Mouse (Mus musculus) heart, embryonic 14.5 days (tissue): ENCODE measurements at regions not wholly inside any gene's neighbourhood (a gene's known extent, or its start where the extent isn't known, plus 50 kb on each side); places are given as distances from the start of the nearest gene placed in this dataset.

ENCODE experiments used
- ATAC-seq: fragments of 200-750 bp; cut with Nextera tagmentation; 2 replicates; pipeline ENCODE4 v1.8.0; 2017; ENCODE audit warnings: low read depth, moderate TSS enrichment; ENCODE audit not compliant: insufficient number of reproducible peaks, insufficient read depth, low FRiP score
- H3K27ac ChIP-seq, 2 experiments: fragments of 200-500 bp in 1 of 2; fragments of 300-500 bp in 1 of 2; sonication (generic) in 1 of 2; replicated peaks in 1 of 2; 2 replicates each; pipeline ENCODE4 v1.5.1; 2012 to 2014; ENCODE audit warnings: low read depth in 2 of 2, low read length in 2 of 2, control low read depth in 1 of 2, mild to moderate bottlenecking in 1 of 2, mixed read lengths in 1 of 2; ENCODE audit not compliant: control insufficient read depth in 1 of 2, insufficient read depth in 1 of 2
- H3K27me3 ChIP-seq: fragments of 300-500 bp; sonication (generic); 2 replicates; pipeline ENCODE4 v1.6.1; 2014; ENCODE audit warnings: mild to moderate bottlenecking, low read length, control low read depth; ENCODE audit not compliant: control insufficient read depth, insufficient read depth
- H3K36me3 ChIP-seq: fragments of 300-500 bp; sonication (generic); 2 replicates; pipeline ENCODE4 v1.6.1; 2014; ENCODE audit warnings: mild to moderate bottlenecking, control low read depth, low read length, mixed read lengths; ENCODE audit not compliant: control insufficient read depth, insufficient read depth
- H3K4me1 ChIP-seq, 2 experiments: fragments of 200-500 bp in 1 of 2; fragments of 300-500 bp in 1 of 2; sonication (generic) in 1 of 2; 2 replicates each; pipeline ENCODE4 v1.6.1; 2012 to 2014; ENCODE audit warnings: low read length in 2 of 2, control low read depth in 1 of 2, mixed read lengths in 1 of 2; ENCODE audit not compliant: control insufficient read depth in 2 of 2, insufficient read depth in 2 of 2
- H3K4me2 ChIP-seq: fragments of 300-500 bp; sonication (generic); 2 replicates; pipeline ENCODE4 v1.6.1; 2014; ENCODE audit warnings: mild to moderate bottlenecking, low read length
- H3K4me3 ChIP-seq, 2 experiments: fragments of 200-500 bp in 1 of 2; fragments of 300-500 bp in 1 of 2; sonication (generic) in 1 of 2; 2 replicates each; pipeline ENCODE4 v1.5.1; 2012 to 2014; ENCODE audit warnings: low read length in 2 of 2, mild to moderate bottlenecking in 2 of 2, control low read depth in 1 of 2, low read depth in 1 of 2, moderate library complexity in 1 of 2; ENCODE audit not compliant: control insufficient read depth in 1 of 2, insufficient read depth in 1 of 2
- H3K9ac ChIP-seq: fragments of 300-500 bp; sonication (generic); 2 replicates; pipeline ENCODE4 v1.6.1; 2014; ENCODE audit warnings: mild to moderate bottlenecking, low read length
- H3K9me3 ChIP-seq: fragments of 300-500 bp; sonication (generic); 2 replicates; pipeline ENCODE4 v1.6.1; 2016; ENCODE audit warnings: low read length, control low read depth; ENCODE audit not compliant: control insufficient read depth
- WGBS: fragments of 180-500 bp; shearing (Covaris S2); extraction: QIAGEN DNeasy Blood & Tissue Kit; methylation state at CpG from one replicate; pipeline ENCODE4 v1.1.7; 2014; 5-methylcytosine and 5-hydroxymethylcytosine counted together

DNA sequence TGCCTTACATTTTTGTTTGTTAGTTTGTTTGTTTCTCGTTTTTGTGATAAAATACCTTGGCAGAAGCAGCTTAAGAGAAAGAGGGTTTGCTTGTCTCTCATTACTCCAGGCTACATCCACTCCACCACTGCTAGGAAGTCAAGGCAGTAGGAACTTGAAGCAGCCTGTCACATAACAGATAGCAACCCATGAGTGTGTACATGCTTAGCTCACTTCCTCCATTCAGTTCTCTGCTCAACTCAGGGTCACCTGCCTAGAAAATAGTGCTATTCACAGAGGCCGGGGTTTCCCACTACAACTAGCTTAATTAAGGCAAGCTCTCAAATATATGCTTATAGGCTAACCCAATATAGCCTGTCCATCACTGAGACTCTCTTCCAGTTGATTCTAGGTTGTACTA, 527.0 kb upstream of the Lrrc6 start:
- WGBS: 79% methylated on average over 2 of the region's 2 CpGs
- no peak overlapping the region for H3K4me2 ChIP-seq
- H3K27ac ChIP-seq: no peak overlapping the region
- H3K4me3 ChIP-seq: no peak overlapping the region
- H3K27me3 ChIP-seq: no peaks in the 10 kb centered on the region
- H3K4me1 ChIP-seq: no peaks in the 10 kb centered on the region
- H3K9me3 ChIP-seq: peaks cover 6% of the 10 kb centered on the region; the same call in 1 of the 2 replicates
- no peaks in the 10 kb centered on the region for H3K36me3 ChIP-seq
- H3K9ac ChIP-seq: no peak overlapping the region
- no peak for ATAC-seq

GRCm38 (mm10) chr15:67025746-67026145, 525.0 kb upstream of the Lrrc6 start:
- WGBS: 81% methylated on average over 4 of the region's 4 CpGs
- Histone ChIP-seq H3K36me3 (no peaks in the 10 kb centered on the region), H3K9me3 (peaks cover 10% of the 10 kb centered on the region; the same call in 1 of the 2 replicates), H3K4me3 (no peak overlapping the region), H3K27me3 (no peaks in the 10 kb centered on the region), H3K27ac (no peak overlapping the region), H3K4me1 (no peaks in the 10 kb centered on the region), H3K4me2 (no peak overlapping the region), H3K9ac (no peak overlapping the region)
- ATAC-seq: no peak

DNA sequence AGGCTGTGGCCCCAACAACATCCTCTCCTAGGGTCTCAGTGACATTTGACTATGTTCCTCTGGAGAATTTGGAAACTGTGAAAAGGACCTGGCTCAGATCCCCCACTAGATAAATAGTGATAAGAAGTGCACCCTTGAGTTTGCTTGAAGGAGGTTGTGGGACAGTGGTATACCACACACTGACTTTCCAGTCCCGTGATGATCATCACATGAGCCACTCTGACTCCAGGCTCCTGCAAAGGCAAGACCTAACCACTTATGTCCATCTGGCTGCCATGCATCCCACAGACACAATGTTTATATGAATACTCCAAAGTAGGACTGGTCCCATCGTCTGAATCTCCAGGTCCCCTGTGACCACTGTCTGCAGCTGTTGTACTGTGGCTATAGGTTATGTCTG, 523.7 kb upstream of the Lrrc6 start:
- Histone ChIP-seq H3K36me3 (no peaks in the 10 kb centered on the region), H3K4me1 (peaks cover 1 to 5% of the 10 kb centered on the region in 2 experiments), H3K4me2 (no peak overlapping the region), H3K9me3 (peaks cover 10% of the 10 kb centered on the region; the same call in 1 of the 2 replicates), H3K9ac (no peak overlapping the region), H3K4me3 (no peak overlapping the region), H3K27ac (no peak overlapping the region), H3K27me3 (no peaks in the 10 kb centered on the region)
- 69% methylated on average over 2 of the region's 2 CpGs for WGBS
- no peak for ATAC-seq

DNA sequence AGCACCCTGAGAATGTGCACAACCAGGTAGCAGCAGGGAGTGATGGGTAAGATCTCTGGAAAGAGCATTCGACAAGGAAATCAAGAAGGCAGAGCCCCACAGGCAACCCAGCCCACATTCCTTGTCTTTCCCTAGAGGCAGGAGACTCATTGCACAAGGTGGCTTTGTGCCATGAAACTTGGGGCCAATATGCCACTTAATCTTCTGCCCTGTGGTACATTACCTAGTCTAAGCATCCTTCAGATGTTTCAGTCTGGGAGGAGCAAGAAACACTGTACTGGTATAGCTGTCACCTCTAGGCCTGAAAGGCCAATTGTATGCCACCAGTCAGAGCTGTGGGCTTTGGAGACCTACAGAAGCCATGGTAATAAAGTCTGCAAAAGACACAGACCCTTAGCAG, 522.4 kb upstream of the Lrrc6 start:
- ATAC-seq: no peak
- Histone ChIP-seq H3K27ac (no peak overlapping the region), H3K36me3 (no peaks in the 10 kb centered on the region), H3K27me3 (no peaks in the 10 kb centered on the region), H3K9ac (no peak overlapping the region), H3K9me3 (peaks cover 10% of the 10 kb centered on the region; the same call in 1 of the 2 replicates), H3K4me3 (no peak overlapping the region), H3K4me2 (no peak overlapping the region), H3K4me1 (peaks cover 7 to 11% of the 10 kb centered on the region in 2 experiments)
- 89% methylated on average over 1 of the region's 1 CpGs for WGBS

DNA sequence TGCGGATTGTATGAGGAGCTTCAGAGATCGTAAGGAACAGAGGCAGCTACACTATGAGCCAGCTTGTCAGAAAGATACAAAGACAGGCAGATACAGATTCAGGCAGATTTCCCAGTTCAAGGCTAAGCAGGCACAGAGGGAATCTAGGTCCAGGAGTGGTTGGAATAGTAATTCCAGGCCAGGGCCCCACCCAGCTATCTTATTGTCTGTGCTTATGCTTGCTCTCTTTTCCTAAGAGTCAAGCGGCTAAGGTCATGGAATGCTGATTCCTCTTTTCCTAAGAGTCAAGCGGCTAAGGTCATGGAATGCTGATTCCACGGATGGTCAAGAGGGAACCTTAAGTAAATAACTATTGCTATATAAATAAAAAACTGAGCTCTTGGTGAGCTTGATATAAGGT, 520.7 kb upstream of the Lrrc6 start:
- H3K27me3 ChIP-seq: no peaks in the 10 kb centered on the region
- H3K36me3 ChIP-seq: no peaks in the 10 kb centered on the region
- H3K9ac ChIP-seq: no peak overlapping the region
- no peak overlapping the region for H3K4me3 ChIP-seq
- no peak overlapping the region for H3K27ac ChIP-seq
- 73% methylated on average over 5 of the region's 5 CpGs for WGBS
- H3K4me2 ChIP-seq: no peak overlapping the region
- H3K4me1 ChIP-seq: peaks cover 7 to 11% of the 10 kb centered on the region in 2 experiments
- no peak for ATAC-seq
- peaks cover 10% of the 10 kb centered on the region; the same call in 1 of the 2 replicates for H3K9me3 ChIP-seq

- Histone ChIP-seq H3K9ac (no peak overlapping the region), H3K36me3 (no peaks in the 10 kb centered on the region), H3K4me3 (no peak overlapping the region), H3K4me2 (no peak overlapping the region), H3K27ac (no peak overlapping the region; a peak in 1 of 4 replicates), H3K27me3 (no peaks in the 10 kb centered on the region), H3K9me3 (peaks cover 10% of the 10 kb centered on the region; the same call in 1 of the 2 replicates), H3K4me1 (peaks cover 7 to 12% of the 10 kb centered on the region in 2 experiments)
- no peak for ATAC-seq
- WGBS: 87% methylated on average over 1 of the region's 1 CpGs
Observed at GRCm38 (mm10) chr15:67019891-67020290, 519.2 kb upstream of the Lrrc6 start.

- no peak overlapping the region for H3K4me3 ChIP-seq
- H3K4me1 ChIP-seq: peaks cover 7 to 14% of the 10 kb centered on the region in 2 experiments
- 18% methylated on average over 6 of the region's 6 CpGs for WGBS
- H3K36me3 ChIP-seq: no peaks in the 10 kb centered on the region
- no peak overlapping the region for H3K4me2 ChIP-seq
- peak; percentile 38; the same call in 1 of the 2 replicates for ATAC-seq
- peaks cover 10% of the 10 kb centered on the region; the same call in 1 of the 2 replicates for H3K9me3 ChIP-seq
- peak overlapping the region in 1 of 2 experiments; percentile 52; a peak in 1 of 4 replicates for H3K27ac ChIP-seq
- H3K9ac ChIP-seq: no peak overlapping the region
- H3K27me3 ChIP-seq: no peaks in the 10 kb centered on the region
Observed at GRCm38 (mm10) chr15:67019194-67019661, 518.5 kb upstream of the Lrrc6 start.
